Mouse (Mus musculus) heart, postnatal 0 days (tissue): Measurements from ENCODE around the gene Ap3b1.

Experiments
- CTCF ChIP-seq: IDR thresholded peaks from 2 replicates; pipeline ENCODE4 v1.5.1; 2016; ENCODE audit warnings: antibody characterized with exemption, control low read depth, low read depth
- EP300 ChIP-seq: IDR thresholded peaks from 2 replicates; pipeline ENCODE4 v1.6.1; 2016; ENCODE audit warnings: antibody characterized with exemption, low read depth

DNA sequence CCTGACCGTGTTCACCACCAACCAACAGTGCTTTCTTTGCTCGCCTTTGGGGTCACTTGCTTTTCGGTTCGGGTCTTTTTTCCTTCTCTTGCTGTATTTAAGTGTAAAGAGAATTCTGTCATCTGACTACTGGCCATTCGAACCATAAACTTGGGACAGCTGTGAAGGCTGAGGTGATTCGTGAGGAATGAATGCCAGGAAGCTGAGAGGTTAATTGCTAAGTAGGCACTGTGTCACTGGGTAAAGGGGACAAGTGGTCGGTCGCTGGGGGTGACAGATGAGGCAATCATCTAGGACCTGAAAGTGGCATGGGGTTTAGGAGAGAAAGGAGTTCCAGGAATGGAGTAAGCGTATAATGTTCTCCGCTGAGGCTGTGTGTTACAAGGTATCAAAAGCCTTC is 212.2 kb downstream of the Ap3b1 start:
- no peak for TF ChIP-seq CTCF
- TF ChIP-seq EP300: no peak
